Mouse (Mus musculus) midbrain, embryonic 10.5 days (tissue): ENCODE measurements at regions not wholly inside any gene's neighbourhood (a gene's known extent, or its start where the extent isn't known, plus 50 kb on each side); places are given as distances from the start of the nearest gene placed in this dataset.

Experiments
- DNase-seq: peaks from one replicate; pipeline ENCODE4 v3.0.0-alpha.2; 2017; ENCODE audit warnings: low spot score
- H3K27ac ChIP-seq: fragments of 300-500 bp; sonication (generic); replicated peaks from 2 replicates; pipeline ENCODE4 v1.5.1; 2016; ENCODE audit warnings: mild to moderate bottlenecking
- H3K27me3 ChIP-seq: fragments of 300-500 bp; sonication (generic); 2 replicates; pipeline ENCODE4 v1.6.1; 2016; ENCODE audit warnings: low read depth, mild to moderate bottlenecking; ENCODE audit not compliant: poor library complexity, severe bottlenecking
- H3K36me3 ChIP-seq: fragments of 300-500 bp; sonication (generic); 2 replicates; pipeline ENCODE4 v1.6.1; 2016; ENCODE audit warnings: mild to moderate bottlenecking, moderate library complexity
- H3K4me1 ChIP-seq: fragments of 300-500 bp; sonication (generic); 2 replicates; pipeline ENCODE4 v1.6.1; 2016
- H3K4me3 ChIP-seq: fragments of 300-500 bp; sonication (generic); 2 replicates; pipeline ENCODE4 v1.5.1; 2016; ENCODE audit warnings: mild to moderate bottlenecking, moderate library complexity
- H3K9me3 ChIP-seq: fragments of 300-500 bp; sonication (generic); replicated peaks from 2 replicates; pipeline ENCODE4 v1.6.1; 2016; ENCODE audit warnings: mild to moderate bottlenecking
- WGBS: fragments of 180-500 bp; shearing (Covaris S2); methylation state at CpG from one replicate; pipeline ENCODE4 v1.1.7; 2016; 5-methylcytosine and 5-hydroxymethylcytosine counted together

DNA sequence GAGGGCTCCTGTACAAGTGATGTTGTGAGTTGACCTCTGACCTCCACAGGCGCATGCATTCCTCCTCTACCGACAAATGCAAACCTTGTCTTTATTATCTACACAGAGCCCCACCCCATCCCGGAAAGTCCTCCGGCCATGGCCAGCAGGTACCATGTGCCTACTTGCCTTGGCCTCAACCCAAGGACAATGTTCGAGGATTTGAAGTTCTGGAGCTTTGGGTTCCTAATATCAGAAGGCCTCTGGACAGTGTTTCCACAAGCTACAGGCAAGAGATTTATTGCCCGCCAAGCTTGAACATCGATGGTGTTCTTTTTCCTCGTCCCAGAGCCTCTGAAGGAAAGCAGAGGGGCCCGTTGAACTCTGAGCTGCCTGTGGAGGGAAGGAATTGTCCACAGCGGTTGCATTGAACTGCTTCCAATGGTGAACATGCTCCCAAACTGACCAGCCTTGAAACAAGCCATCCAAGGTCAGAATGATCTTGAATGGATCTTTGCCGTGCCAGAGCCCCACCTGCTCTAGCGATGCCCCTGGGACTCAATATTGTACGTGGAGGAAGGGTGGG, 335.9 kb upstream of the Zmiz1 start:
- WGBS: 92% methylated on average over 13 of the region's 13 CpGs
- Histone ChIP-seq H3K36me3 (no peaks in the 10 kb centered on the region), H3K9me3 (no peaks in the 10 kb centered on the region), H3K27me3 (peaks cover 8% of the 10 kb centered on the region; the same call in 1 of the 2 replicates), H3K4me1 (peaks cover 37% of the 10 kb centered on the region), H3K27ac (peak overlapping the region; percentile 72), H3K4me3 (no peak overlapping the region)
- DNase-seq: no peak

DNA sequence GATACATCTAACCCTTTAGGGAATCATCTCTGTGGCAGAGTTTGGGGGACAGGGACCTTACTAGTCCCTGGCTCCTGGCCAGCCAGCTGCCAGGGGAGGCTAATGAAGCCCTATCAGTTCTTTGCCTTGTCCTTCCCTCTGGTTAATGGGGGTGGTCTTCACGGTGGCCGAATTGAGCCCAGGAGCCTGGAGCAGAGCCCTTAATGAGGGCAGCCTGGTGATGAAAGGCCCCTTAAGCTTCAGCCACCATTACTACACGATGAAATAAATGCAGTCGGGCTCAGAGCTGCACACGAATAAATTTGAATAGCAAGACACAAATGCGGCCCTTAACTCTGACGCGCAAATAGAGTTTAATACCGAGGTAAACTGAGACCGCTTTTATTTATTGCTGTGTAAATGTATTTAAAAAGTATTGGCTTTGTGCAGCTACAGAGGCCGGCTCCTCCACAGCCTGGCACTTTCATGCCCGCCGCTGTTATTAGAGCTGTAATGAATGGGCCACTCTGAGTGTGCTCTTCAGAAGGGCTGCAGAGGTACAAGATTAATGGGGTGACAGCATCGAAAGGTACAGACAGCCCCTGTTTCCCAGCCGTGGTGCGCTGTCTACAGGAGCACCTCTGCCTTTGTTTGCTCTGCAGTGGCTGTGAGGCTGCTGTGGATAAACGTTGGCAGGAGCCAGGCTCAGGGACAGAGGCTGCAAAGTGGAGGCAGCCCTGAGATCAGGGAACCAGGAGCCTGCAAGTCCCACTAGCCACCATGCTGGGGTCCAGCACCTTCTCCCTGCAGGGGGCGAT, 335.2 kb upstream of the Zmiz1 start:
- H3K4me3 ChIP-seq: no peak overlapping the region
- H3K4me1 ChIP-seq: peaks cover 42% of the 10 kb centered on the region

DNA sequence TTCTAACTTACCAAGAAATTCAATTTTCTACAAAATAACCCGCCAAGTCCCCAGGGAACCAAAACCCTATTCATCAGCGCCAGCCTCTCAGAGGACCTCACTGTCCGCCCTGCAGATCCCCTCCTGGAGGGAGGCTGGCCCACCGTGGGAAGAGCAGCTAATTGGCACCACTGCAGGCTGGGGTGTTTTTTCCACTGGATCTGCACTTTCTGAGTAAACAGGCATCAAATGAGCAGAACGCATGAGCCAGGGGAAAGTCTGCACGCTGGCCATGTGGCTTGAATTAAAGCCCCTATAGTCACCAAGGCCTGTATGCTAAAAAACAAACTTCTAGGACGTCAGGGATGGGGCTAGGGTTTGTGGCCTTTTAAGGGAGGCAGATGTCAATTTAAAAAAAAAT, 332.4 kb upstream of the Zmiz1 start:
- DNase-seq: no peak
- no peak overlapping the region for H3K4me3 ChIP-seq
- WGBS: 57% methylated on average over 7 of the region's 7 CpGs
- H3K36me3 ChIP-seq: no peaks in the 10 kb centered on the region
- H3K27me3 ChIP-seq: peaks cover 15% of the 10 kb centered on the region; the same call in 1 of the 2 replicates
- peak overlapping the region; percentile 34 for H3K27ac ChIP-seq
- H3K4me1 ChIP-seq: peaks cover 42% of the 10 kb centered on the region
- no peaks in the 10 kb centered on the region for H3K9me3 ChIP-seq

More for the DNA sequence above, 335.2 kb upstream of the Zmiz1 start:
- Histone ChIP-seq H3K9me3 (no peaks in the 10 kb centered on the region), H3K36me3 (no peaks in the 10 kb centered on the region), H3K27me3 (peaks cover 8% of the 10 kb centered on the region; the same call in 1 of the 2 replicates), H3K27ac (peak overlapping the region; percentile 74)
- DNase-seq: no peak
- WGBS: 60% methylated on average over 18 of the region's 18 CpGs

DNA sequence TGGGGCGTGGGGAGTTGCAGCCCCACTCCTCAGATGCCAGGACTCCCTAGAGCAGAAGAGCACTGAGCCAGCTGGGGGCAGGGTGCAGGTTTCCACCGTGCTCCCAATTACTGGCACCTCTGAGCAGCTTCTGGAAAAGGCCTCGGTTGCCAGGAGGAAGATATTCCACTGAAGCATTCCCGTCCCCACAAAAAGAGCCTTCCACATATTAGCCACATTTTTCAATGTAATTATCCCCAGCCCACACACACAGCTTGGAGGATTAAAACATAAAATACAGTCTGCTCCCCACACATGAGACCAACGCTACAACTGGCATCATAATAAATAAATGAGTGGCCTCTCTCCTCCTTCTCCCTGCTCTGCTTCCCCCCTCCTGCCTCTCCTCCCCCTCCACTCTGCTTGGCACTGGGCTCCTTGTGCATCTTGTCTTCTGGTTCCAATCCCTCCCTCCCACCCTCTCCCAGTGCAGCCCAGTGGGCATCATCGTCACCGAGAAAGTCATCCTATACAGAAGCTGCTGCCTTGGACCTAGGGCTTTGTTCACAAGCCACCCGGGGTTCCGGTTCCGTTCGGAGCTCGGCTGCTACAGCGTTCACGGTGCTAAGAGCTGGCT, 331.3 kb upstream of the Zmiz1 start:
- DNase-seq: no peak
- peak overlapping the region; percentile 72 for H3K27ac ChIP-seq
- peaks cover 15% of the 10 kb centered on the region; the same call in 1 of the 2 replicates for H3K27me3 ChIP-seq
- no peaks in the 10 kb centered on the region for H3K36me3 ChIP-seq
- no peaks in the 10 kb centered on the region for H3K9me3 ChIP-seq
- H3K4me3 ChIP-seq: no peak overlapping the region
- peaks cover 42% of the 10 kb centered on the region for H3K4me1 ChIP-seq
- WGBS: 46% methylated on average over 14 of the region's 14 CpGs

DNA sequence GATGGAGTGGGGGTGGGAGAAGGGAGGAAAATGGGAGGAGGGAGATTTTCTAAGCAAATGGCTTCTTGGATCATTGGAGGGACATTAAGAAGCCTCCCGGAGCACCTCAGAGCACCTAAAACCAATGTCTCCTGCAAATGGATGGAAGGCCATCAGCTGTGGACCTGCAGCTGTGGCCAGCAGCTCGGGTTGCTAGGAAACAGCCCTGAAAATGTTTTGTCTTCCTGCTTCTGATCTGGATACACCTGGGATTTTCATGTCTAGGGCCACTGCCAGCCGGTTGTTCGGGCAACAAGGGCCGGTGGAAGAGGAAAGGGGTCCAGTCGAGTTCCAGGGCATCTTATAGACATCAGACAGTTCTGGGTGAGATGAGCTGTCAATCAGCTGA, 330.8 kb upstream of the Zmiz1 start:
- H3K4me1 ChIP-seq: peaks cover 38% of the 10 kb centered on the region
- peak overlapping the region; percentile 72 for H3K27ac ChIP-seq
- DNase-seq: no peak
- 70% methylated on average over 6 of the region's 6 CpGs for WGBS
- no peak overlapping the region for H3K4me3 ChIP-seq
- H3K27me3 ChIP-seq: peaks cover 15% of the 10 kb centered on the region; the same call in 1 of the 2 replicates
- H3K9me3 ChIP-seq: no peaks in the 10 kb centered on the region
- no peaks in the 10 kb centered on the region for H3K36me3 ChIP-seq

DNA sequence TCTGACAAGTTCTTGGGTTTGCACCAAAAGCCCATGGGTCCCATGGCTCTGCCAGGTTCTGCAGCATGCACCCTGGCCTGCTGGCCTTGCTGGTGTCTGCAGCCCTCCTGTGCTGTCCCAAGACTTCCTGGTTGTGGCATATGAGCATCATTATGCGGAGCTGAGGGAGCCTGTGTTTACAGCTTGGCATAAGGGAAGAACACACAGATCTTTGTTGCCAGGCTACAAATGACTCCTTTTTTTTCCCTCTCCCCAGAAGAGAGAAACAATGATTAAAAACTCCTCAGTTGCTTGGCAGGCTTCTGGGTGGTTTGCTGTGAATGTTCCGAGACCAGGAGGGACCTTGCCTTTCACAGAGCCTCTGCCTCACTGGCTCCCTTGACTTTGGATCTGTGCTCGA, 323.6 kb upstream of the Zmiz1 start:
- WGBS: 87% methylated on average over 3 of the region's 3 CpGs
- Histone ChIP-seq H3K4me1 (no peaks in the 10 kb centered on the region; the same call in 1 of the 2 replicates), H3K9me3 (peaks cover 12% of the 10 kb centered on the region; the same call in 1 of the 2 replicates), H3K36me3 (no peaks in the 10 kb centered on the region), H3K27me3 (0 out of 2 replicates have a peak, but pooled peaks cover 8% of the 10 kb centered on the region), H3K4me3 (no peak overlapping the region), H3K27ac (no peak overlapping the region)
- no peak for DNase-seq

DNA sequence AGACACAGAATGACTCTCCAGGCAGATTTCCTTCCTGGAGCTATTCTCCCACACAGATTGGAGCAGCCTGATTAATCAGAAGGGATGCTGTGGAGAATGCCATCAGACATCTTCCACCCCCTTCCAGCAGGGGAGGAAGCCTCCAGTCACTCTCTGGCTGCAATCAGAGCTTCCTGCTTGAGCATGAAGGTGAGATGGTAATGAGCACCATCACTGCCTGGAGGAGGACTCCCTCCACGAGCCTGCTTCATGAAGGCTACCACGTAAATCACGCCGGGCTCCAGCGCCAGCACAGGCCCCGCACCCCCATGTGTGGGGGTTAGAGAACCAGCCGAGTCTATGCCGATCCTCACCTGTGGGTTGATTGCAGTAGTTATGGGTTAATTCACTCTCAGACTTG, 321.7 kb upstream of the Zmiz1 start:
- 90% methylated on average over 8 of the region's 8 CpGs for WGBS
- H3K4me1 ChIP-seq: peaks cover 4% of the 10 kb centered on the region
- H3K9me3 ChIP-seq: peaks cover 12% of the 10 kb centered on the region; the same call in 1 of the 2 replicates
- no peak overlapping the region for H3K4me3 ChIP-seq
- H3K36me3 ChIP-seq: no peaks in the 10 kb centered on the region
- H3K27me3 ChIP-seq: no peaks in the 10 kb centered on the region
- no peak for DNase-seq
- H3K27ac ChIP-seq: no peak overlapping the region; the same call in 1 of the 2 replicates

DNA sequence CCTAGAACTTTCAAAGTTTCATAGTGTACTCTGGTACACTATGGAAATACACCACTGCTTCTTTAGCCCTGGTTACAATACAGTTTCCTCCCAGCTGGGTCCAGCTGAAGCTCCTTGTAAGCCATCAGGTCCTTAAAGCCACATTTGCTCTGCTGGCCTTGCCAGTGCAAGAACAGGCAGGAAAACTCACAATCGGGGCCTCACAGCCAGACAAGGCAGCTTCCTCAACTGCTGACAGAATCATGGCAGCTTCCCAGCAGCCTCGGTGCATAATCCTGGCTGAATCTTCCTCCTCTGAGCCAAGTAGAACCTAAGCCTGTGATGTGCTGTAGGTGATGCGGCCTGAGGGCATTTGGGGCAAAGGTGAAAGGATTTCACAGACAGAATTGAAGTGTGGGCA, 320.5 kb upstream of the Zmiz1 start:
- Histone ChIP-seq H3K27me3 (no peaks in the 10 kb centered on the region), H3K4me1 (peaks cover 4% of the 10 kb centered on the region), H3K9me3 (peaks cover 11% of the 10 kb centered on the region; the same call in 1 of the 2 replicates), H3K4me3 (no peak overlapping the region), H3K36me3 (no peaks in the 10 kb centered on the region), H3K27ac (0 out of 2 replicates have a peak overlapping the region, but pooled peaks have one; percentile 13)
- DNase-seq: no peak
- WGBS: 84% methylated on average over 3 of the region's 3 CpGs

DNA sequence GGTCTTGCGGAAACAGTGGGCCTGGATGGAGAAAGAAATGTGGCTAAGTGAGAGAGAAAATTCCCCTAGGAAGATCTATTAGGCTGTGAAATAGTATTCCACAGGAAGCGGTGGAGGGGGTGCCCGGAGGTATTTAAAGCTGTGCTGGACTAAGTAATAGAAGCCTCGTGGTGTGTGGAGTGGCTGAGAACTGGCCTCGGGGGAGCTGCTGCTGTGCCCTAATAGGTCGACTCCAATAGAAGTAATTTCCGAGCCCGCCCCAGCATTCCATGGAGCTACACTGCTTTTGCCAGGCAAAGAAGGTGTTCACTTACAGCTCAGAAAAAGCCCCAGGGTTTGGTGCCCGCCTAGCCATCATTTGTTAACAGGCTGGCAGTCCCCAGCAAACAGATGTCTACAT, 317.1 kb upstream of the Zmiz1 start:
- Histone ChIP-seq H3K9me3 (no peaks in the 10 kb centered on the region), H3K4me3 (no peak overlapping the region), H3K27me3 (no peaks in the 10 kb centered on the region), H3K27ac (no peak overlapping the region), H3K36me3 (no peaks in the 10 kb centered on the region), H3K4me1 (peaks cover 4% of the 10 kb centered on the region)
- DNase-seq: no peak
- WGBS: 65% methylated on average over 9 of the region's 9 CpGs

DNA sequence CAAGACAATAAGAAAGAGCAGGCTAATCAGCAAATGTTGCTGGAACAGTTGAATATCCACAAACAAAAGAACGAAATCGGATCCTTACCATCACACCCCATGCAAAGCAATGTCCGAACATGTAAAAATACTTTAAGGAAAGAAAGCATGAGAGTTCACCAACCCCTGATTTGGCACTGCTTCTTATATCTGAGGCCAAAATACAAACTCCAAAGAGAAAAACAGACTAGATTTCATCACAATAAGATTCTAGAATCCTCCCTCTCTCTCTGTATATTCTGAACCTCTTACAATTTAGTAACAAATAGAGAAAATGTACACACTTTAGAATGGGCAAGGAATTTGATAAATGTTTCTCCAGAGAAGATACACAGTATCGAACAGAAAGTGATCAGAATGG, 315.9 kb upstream of the Zmiz1 start:
- Histone ChIP-seq H3K4me3 (no peak overlapping the region), H3K36me3 (no peaks in the 10 kb centered on the region), H3K27me3 (no peaks in the 10 kb centered on the region), H3K9me3 (no peaks in the 10 kb centered on the region), H3K4me1 (peaks cover 4% of the 10 kb centered on the region; the same call in 1 of the 2 replicates), H3K27ac (no peak overlapping the region)
- 87% methylated on average over 4 of the region's 4 CpGs for WGBS
- DNase-seq: no peak

DNA sequence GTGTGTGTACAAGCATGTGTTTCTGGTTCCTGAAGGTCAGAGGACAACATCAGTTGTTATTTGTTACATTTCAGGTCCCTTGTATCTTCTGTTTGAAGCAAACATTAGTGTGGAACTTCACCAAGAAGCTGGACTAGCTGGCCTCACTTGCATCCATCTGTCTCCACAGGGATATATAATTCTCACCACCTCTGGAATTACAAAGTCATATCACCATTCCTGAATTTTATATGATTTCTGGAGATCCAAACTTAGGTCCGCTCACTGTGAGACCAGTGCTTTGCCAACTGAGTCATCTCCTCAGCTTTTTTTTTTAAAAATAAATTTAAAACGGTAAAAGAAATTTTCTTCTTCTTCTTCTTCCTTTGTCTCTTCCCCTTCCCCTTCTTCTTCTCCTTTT, 311.3 kb upstream of the Zmiz1 start:
- no peaks in the 10 kb centered on the region for H3K27me3 ChIP-seq
- WGBS: 91% methylated on average over 2 of the region's 2 CpGs
- no peak overlapping the region for H3K27ac ChIP-seq
- no peaks in the 10 kb centered on the region for H3K9me3 ChIP-seq
- H3K4me3 ChIP-seq: no peak overlapping the region
- H3K36me3 ChIP-seq: no peaks in the 10 kb centered on the region
- peaks cover 4% of the 10 kb centered on the region; the same call in 1 of the 2 replicates for H3K4me1 ChIP-seq
- DNase-seq: no peak

DNA sequence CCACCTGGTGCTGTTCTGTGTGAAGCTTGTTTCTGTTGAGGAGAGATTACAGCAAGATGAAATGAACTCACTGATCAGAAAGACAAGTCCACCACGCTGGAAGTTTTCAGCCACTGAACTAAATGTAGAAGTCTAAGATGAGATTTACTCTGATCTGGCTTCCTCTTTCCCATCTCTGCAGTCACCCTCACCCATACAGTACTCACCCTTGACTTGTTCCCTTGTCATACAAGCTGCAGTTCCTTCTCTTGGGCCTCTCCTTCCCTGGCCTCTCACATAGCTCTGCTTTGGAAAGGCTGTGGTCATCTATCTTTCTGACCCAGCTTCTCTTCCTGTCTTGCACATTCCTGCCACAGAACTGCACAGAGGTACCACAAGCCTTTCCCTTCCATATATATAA, 308.0 kb upstream of the Zmiz1 start:
- no peaks in the 10 kb centered on the region for H3K27me3 ChIP-seq
- DNase-seq: no peak
- no peaks in the 10 kb centered on the region for H3K36me3 ChIP-seq
- no peak overlapping the region for H3K4me3 ChIP-seq
- H3K4me1 ChIP-seq: peaks cover 21% of the 10 kb centered on the region
- H3K27ac ChIP-seq: no peak overlapping the region; the same call in 1 of the 2 replicates
- WGBS: 88% methylated on average over 1 of the region's 1 CpGs
- H3K9me3 ChIP-seq: no peaks in the 10 kb centered on the region

DNA sequence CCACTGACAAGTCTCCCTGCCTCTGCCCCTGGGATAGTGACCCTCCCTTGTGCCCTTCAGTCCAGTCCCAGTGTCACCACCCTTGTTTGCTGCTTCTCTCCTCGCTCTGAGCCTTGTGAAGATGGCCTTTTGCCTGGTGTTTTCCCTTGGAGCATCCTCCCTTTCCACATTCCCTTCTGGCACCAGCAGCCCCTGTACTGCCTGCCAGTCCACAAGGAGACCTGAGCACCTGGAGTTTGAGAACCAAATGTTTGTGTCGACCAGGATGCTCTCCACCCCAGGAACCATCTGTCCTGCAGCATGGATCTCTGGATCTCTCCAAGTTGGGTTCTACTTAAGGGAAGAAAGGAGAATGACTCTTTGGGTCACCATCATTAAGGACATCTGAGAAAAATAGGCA, 307.5 kb upstream of the Zmiz1 start:
- H3K27ac ChIP-seq: peak overlapping the region; percentile 38; the same call in 1 of the 2 replicates
- H3K4me1 ChIP-seq: peaks cover 21% of the 10 kb centered on the region
- WGBS: 81% methylated on average over 2 of the region's 2 CpGs
- no peaks in the 10 kb centered on the region for H3K36me3 ChIP-seq
- no peaks in the 10 kb centered on the region for H3K9me3 ChIP-seq
- no peaks in the 10 kb centered on the region for H3K27me3 ChIP-seq
- no peak overlapping the region for H3K4me3 ChIP-seq
- DNase-seq: no peak
